Mouse (Mus musculus) macrophage (primary cell): ENCODE measurements around the gene Skp2. TPM values are rescaled to one million over a fixed set of nuclear protein-coding genes. Genes with fewer than 3 reads are reported as not detected.

ENCODE experiments used
- H3K27ac ChIP-seq: fragments of 350-480 bp; formaldehyde crosslinking; 2 replicates; pipeline ENCODE4 v1.9.0; 2021
- H3K36me3 ChIP-seq: fragments of 350-480 bp; formaldehyde crosslinking; 2 replicates; pipeline ENCODE4 v1.9.0; 2021; ENCODE audit errors: inconsistent target
- H3K4me3 ChIP-seq: fragments of 350-480 bp; formaldehyde crosslinking; 2 replicates; pipeline ENCODE4 v1.9.0; 2021; ENCODE audit errors: inconsistent target
- H3K79me2 ChIP-seq: fragments of 350-480 bp; formaldehyde crosslinking; 2 replicates; pipeline ENCODE4 v1.9.0; 2021; ENCODE audit errors: inconsistent target
- WGBS: methylation state at CpG from one replicate; pipeline ENCODE4 v1.1.7; 2026; ENCODE audit warnings: inconsistent platforms; ENCODE audit not compliant: missing documents; 5-methylcytosine and 5-hydroxymethylcytosine counted together
- polyA plus RNA-seq: library from polyadenylated mRNA; stranded (reverse); fragments of 250-400 nt; gene quantifications from 3 replicates; pipeline ENCODE4 v1.2.4, GENCODE M21; 2018; ENCODE audit warnings: inconsistent platforms

Skp2 gene
- polyA plus RNA-seq, 1 experiment from 2014 or later, result 11.9 TPM

DNA sequence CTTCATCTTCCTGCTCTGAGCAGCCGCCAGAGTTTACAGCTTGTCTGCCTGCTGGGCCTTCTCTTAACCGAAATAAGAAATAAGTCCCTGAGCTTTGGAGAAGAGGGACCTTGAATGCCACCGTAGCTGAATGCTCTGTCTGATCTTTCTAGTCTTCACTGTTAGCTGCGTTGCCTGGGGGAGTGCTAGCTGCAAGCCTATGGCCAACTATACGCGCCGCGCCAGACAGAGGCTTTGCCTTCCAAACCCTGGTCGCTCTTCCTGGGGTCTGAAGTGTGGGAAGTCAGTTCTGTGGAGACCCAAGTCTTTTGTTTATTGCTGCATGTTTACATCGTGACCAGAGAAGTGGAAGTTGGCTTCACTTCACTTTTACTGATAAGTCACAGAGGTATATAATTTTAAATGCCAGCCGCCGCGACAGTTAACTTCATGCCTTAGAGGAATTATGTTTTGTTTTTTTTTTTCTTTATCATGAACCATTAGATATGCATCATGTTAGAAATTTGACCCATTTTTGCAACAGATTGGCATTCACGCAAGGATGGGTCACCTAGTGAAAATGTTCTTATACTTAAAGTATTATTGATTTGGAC lies 79.5 kb downstream of the Skp2 start:
- Histone ChIP-seq H3K27ac (no peak overlapping the region), H3K79me2 (peaks cover 90% of the 10 kb centered on the region), H3K4me3 (no peak overlapping the region), H3K36me3 (no peaks in the 10 kb centered on the region)
- 76% methylated on average over 14 of the region's 14 CpGs for WGBS

DNA sequence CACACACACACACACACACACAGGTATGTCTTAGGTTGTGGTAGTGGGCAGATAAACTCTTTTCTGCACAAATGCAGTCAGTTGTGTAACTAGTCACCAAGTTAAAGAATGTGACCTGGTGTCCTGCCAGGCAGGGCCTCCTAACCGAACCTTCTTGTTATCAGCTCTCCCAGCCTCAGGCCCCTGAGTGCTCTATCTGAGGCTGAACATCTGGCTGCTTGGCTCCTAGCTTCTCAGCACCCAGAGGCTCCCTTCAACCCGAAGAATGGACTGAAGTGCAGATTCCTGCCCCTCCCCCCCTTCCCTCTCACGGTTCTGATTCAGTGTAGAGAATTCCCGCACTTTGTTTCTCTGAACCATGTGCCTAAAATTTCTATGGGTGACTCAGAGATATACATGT lies 80.6 kb downstream of the Skp2 start:
- Histone ChIP-seq H3K36me3 (no peaks in the 10 kb centered on the region), H3K79me2 (peaks cover 80% of the 10 kb centered on the region), H3K27ac (no peak overlapping the region), H3K4me3 (no peak overlapping the region)
- WGBS, result 12% methylated on average over 4 of the region's 4 CpGs

DNA sequence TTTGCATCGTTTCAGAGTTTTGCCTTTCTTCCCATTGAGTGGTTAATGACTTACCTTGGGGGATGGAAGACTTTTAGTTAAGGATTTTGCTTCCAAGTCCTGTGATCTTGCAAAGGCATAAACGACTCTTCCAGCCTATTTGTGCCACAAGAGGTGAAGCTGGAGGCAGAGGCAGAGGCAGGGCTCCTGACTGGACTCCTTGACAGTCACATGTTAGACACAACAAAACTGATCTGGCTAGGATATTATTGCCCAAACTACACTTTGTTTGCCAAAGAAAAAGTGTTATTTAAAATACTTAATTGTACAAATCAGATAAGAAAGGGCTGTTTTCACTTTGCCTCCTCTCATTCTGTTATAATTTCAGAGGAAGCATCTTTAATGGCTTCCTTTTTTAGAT lies 81.1 kb downstream of the Skp2 start:
- Histone ChIP-seq H3K79me2 (peaks cover 74% of the 10 kb centered on the region), H3K4me3 (no peak overlapping the region), H3K36me3 (no peaks in the 10 kb centered on the region), H3K27ac (no peak overlapping the region)
- WGBS, result 51% methylated on average over 2 of the region's 2 CpGs

DNA sequence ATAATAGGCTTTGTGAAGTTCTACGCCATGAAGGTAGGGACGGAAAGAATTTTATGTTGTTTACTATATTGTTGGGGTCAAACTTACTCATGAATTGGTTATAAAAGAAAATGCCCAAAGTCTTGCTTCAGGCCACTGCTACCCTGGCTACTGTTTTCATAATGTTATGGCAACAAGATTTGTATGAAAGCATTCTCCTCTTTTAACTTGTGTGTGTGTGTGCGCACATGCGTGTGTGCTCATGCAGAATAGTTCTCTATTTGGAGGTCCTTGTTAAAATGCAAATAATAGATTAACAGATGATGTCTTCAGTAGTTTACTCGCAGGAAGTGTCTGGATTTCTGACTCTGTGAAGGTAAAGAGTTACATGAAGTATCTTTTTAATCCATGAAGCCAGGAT lies 81.5 kb downstream of the Skp2 start:
- Histone ChIP-seq H3K27ac (no peak overlapping the region), H3K79me2 (peaks cover 70% of the 10 kb centered on the region), H3K4me3 (no peak overlapping the region), H3K36me3 (no peaks in the 10 kb centered on the region)
- 86% methylated on average over 5 of the region's 5 CpGs for WGBS

DNA sequence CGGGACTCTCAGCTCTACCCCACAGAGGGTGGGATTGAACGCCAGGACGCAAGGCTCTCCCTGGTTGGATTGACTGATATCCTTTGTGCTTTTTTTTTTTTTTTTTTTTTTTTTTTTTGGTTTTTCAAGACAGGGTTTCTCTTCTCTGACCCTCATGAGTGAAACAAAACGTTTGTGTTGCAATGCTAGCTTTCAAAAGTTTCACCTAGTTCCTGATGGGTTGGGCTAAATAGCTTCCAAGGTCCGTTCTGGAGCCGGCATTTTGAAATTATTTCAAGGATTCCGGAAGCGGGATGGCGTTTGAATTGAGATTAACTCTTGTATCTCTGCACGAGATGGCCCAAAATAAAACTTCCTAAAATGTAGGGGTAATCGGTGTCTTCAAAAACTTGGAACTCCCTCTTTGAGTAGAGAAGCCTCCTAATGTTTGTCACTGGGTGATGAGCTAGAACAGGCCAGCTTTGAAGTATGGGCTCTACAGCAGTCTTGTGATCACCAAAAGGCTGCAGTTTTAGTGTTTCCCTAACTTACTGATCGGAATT lies 82.1 kb downstream of the Skp2 start:
- WGBS, result 30% methylated on average over 12 of the region's 12 CpGs
- Histone ChIP-seq H3K36me3 (no peaks in the 10 kb centered on the region), H3K27ac (no peak overlapping the region), H3K4me3 (peak overlapping the region; percentile 61; the same call in 1 of the 2 replicates), H3K79me2 (peaks cover 64% of the 10 kb centered on the region)

DNA sequence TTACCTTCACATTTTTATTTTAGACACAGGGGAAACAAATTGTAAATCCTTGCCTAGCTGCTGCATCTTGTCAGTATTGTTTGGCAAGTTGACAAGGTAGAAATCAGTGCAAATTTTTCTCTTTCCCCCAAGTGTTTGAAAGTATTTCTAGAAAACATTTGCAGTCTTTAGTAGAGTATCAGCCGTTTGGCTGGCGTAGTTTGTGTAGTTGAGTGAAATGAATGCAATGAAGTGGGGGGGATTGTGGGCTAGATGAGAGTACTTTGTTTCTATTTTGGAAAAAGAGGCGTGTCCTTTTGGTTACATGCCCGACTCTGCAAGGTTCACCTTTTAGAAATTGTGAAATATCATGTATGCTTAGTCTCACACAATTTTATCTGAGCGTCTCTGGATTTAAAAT lies 82.6 kb downstream of the Skp2 start:
- Histone ChIP-seq H3K27ac (no peak overlapping the region), H3K36me3 (no peaks in the 10 kb centered on the region), H3K79me2 (peaks cover 59% of the 10 kb centered on the region), H3K4me3 (peak overlapping the region; percentile 61)
- 10% methylated on average over 5 of the region's 5 CpGs for WGBS

DNA sequence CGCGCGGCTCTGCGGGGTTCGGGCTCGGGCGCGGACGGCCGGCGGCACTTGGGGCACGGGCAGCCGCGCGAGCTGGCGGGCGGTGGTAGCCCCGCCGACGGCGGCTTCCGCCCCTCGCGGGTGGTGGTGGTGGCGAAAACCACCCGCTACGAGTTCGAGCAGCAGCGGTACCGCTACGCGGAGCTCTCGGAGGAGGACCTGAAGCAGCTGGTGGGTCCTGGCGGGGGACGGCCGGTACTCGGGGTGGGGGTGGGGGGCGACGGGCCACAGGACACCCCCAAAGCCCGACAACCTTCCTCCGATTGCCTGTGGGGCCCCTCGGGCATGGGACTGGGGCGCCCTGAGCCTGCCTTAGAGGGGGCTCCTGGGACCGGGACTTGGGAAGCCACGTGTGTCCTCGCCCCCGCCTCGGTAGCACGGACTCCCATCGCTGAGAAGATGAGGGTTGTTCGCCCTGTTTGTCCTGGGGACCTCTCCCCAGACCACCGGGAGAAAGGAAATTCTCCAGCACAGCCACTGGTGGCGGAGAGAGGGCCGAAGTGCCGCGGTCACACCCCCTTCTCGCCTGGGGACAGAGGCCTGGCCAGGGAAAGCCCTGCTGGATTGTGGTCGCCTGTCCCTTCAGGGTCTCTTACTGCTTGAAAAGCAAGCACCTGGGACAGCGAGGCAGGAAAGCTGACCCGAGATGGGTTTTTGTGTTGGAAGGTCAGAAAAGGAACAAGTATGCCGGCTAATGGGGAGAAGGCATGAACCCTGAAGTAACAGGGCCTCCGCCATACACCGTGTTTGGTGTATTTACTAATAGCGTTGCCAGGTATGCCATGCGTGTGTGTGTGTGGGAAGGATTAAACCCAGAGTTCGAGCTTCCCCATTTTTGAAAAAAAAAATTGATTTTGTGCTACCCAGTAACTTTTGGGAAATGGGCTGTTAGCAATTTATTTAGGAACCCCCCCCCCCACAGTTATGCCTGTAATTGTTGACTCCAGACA lies 83.4 kb downstream of the Skp2 start:
- Histone ChIP-seq H3K27ac (peak overlapping the region; percentile 12; the same call in 1 of the 2 replicates), H3K36me3 (no peaks in the 10 kb centered on the region), H3K79me2 (peaks cover 51% of the 10 kb centered on the region), H3K4me3 (peak overlapping the region; percentile 61)
- under 1% methylated on average over 56 of the region's 66 CpGs for WGBS

DNA sequence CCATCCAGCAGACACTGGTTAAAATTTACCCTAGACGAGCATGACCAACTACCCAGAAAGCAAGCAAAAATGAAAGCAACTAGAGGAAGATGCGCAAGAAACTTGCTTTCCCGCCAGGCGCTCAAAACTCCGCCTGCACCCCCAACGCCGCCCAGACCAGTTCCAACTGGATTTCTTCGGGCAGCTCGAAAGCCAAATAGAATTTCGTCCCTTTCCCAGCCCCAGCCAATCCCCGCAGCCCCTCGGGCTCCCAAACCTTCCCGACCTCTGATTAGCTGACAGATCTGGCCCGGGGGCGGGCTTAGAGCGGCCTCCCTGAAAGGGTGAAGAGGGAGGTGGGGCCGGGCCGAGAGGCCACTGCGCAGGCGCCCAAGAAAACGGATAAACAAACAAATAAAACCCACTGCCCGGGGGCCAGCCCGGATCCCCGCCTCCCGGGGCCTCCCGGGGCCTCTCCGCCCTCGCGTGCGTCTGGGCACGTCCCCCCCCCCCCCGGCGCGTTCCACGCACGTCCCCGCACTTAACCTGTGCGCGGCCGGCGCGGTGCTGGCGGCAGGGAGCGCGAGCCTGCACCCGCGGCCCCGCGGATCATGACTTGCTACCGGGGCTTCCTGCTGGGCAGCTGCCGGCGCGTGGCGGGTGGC lies 84.2 kb downstream of the Skp2 start, which contains the start of gene Nadk2:
TSS of gene Nadk2 (plus strand) at position 349 of the 644 bp plus-strand sequence.
- Histone ChIP-seq H3K79me2 (peaks cover 43% of the 10 kb centered on the region), H3K4me3 (peak within 1 kb of the TSS; percentile 69)
- WGBS, result under 1% methylated on average over 53 of the region's 54 CpGs

DNA sequence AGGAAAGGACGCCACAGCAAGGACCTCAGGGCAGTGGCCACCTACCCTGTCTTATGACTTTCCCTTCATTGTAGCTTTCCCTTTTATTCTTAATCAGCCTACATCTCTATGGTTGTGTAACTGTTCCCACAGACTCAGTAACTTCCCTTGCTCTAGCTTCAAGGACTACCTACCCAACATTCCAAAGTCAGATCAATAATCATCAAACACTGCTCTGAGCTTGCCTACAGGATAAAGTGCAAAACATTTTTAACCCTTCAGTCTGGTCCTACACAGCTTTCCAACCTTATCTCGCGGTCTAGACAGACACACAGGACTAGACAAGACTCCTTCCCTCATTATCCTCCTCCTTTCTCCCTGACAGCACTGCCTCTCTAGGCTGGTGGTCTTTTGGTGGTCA lies 84.9 kb downstream of the Skp2 start:
- H3K27ac ChIP-seq, result peak overlapping the region; percentile 56
- WGBS, result 0% methylated on average over 3 of the region's 3 CpGs
- peaks cover 36% of the 10 kb centered on the region for H3K79me2 ChIP-seq
- no peaks in the 10 kb centered on the region for H3K36me3 ChIP-seq
- H3K4me3 ChIP-seq, result peak overlapping the region; percentile 69

More for the DNA sequence above, 84.2 kb downstream of the Skp2 start, which contains the start of gene Nadk2:
- H3K36me3 ChIP-seq, result no peaks in the 10 kb centered on the region
- H3K27ac ChIP-seq, result peak within 1 kb of the TSS; percentile 56

DNA sequence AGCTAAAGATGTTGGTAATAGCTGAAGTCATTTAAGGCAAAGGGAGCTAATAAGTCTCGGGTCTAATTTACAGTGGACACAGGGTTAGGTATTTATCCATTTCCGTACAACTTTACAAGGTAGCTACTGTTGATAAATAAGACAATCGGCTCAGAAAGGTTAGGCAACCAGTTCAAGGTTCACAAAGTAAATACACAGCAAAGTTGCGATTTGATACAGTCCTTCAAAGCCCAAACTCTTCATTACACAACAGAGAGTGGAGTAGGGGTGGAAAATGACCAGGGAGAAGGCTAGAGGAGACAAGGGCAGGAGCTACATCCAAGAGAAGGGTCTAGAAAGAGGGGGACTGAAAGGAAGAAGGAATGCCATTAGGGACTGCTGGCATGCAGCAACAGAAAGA lies 86.3 kb downstream of the Skp2 start:
- no peak overlapping the region for H3K4me3 ChIP-seq
- H3K79me2 ChIP-seq, result peaks cover 23% of the 10 kb centered on the region
- H3K36me3 ChIP-seq, result no peaks in the 10 kb centered on the region
- WGBS, result 92% methylated on average over 4 of the region's 4 CpGs
- no peak overlapping the region for H3K27ac ChIP-seq

Other genes starting within 250 kb of the Skp2 start
- not detected in 3 replicates for gene Ranbp3l, start 187.5 kb downstream of the Skp2 start, polyA plus RNA-seq
- 7.8 to 10.3 TPM (median 8.3 TPM) in 3 replicates for gene Nadk2, start 84.2 kb downstream of the Skp2 start, polyA plus RNA-seq
- gene Lmbrd2, start 14.9 kb downstream of the Skp2 start, polyA plus RNA-seq, result 27.7 to 35.1 TPM (median 34.0 TPM) in 3 replicates
- gene Ugt3a1, start 121.5 kb upstream of the Skp2 start, polyA plus RNA-seq, result not detected in 3 replicates
- not detected in 3 replicates for gene Ugt3a2, start 180.1 kb upstream of the Skp2 start, polyA plus RNA-seq